Mouse (Mus musculus): Measurements from ENCODE around the gene Adora1.

DNA sequence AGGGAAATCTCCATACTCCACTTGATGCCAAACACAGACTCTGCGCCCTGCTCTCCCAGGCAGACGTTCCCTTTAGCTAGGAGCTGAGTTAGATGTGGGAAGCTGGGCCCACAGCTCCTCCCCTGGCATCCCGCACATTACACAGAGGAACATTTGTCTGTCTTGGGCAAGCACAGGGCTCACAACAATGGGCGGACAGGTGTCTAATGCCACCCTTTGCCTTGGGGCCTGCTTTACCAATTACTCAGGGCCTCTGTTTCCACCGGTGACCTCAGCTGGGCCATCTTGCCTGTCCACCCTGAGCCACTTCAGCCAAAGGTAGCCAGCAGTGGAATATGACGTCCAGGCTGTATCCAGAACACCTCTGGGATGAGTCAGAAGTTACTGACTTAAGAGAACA lies 73.8 kb downstream of the Adora1 start:
- TF ChIP-seq CTCF (conservative IDR thresholded peaks at IDR 0.05; ENCODE audit: low read length) (no peak), POU5F1 (IDR thresholded peaks at IDR 0.05; ENCODE audit: borderline replicate concordance, low read length) (no peak), NANOG (IDR thresholded peaks at IDR 0.05; ENCODE audit: borderline replicate concordance, low read length) (no peak)

All from E14TG2a.4 (cell line).